Mouse (Mus musculus): ENCODE measurements at regions not wholly inside any gene's neighbourhood (a gene's known extent, or its start where the extent isn't known, plus 50 kb on each side); places are given as distances from the start of the nearest gene placed in this dataset.

- ATAC-seq (replicated peaks; ENCODE audit: low read depth, poor library complexity, severe bottlenecking) = no peak
Measured at GRCm38 (mm10) chr2:137204274-137204850, 87.9 kb upstream of the Jag1 start.

- ATAC-seq (replicated peaks; ENCODE audit: low read depth, poor library complexity, severe bottlenecking) = no peak
Measured at GRCm38 (mm10) chr2:137200101-137200500, 83.7 kb upstream of the Jag1 start.

- ATAC-seq (replicated peaks; ENCODE audit: low read depth, poor library complexity, severe bottlenecking) = no peak
Measured at GRCm38 (mm10) chr2:137192183-137192582, 75.7 kb upstream of the Jag1 start.

- no peak for ATAC-seq (replicated peaks; ENCODE audit: low read depth, poor library complexity, severe bottlenecking)
Measured at GRCm38 (mm10) chr2:137169176-137169575, 52.7 kb upstream of the Jag1 start.

- no peak for ATAC-seq (replicated peaks; ENCODE audit: low read depth, poor library complexity, severe bottlenecking)
Measured at GRCm38 (mm10) chr2:137168626-137169025, 52.2 kb upstream of the Jag1 start.
